Mouse (Mus musculus): Measurements from ENCODE around the gene Hist1h3g.
A peak's percentile ranks its signal among the peaks of the same experiment; 100 is the strongest.

The Hist1h3g gene

GRCm38 (mm10) chr13:23576906-23577639, 41.9 kb downstream of the Hist1h3g start:
- DNase-seq (ENCODE audit: low read depth, low spot score): no peak

- DNase-seq (ENCODE audit: low read depth, low spot score): no peak
Observed at GRCm38 (mm10) chr13:23577835-23578234, 42.6 kb downstream of the Hist1h3g start.

- DNase-seq (ENCODE audit: low read depth, low spot score): peak; percentile 93
Observed at GRCm38 (mm10) chr13:23581408-23582218, 46.4 kb downstream of the Hist1h3g start, which contains the start of gene Hist1h4d. Gene Hist1h4d (plus strand): TSS chr13:23581598.

- DNase-seq (ENCODE audit: low read depth, low spot score): no peak
Observed at GRCm38 (mm10) chr13:23582219-23583056, 47.2 kb downstream of the Hist1h3g start.

- DNase-seq (ENCODE audit: low read depth, low spot score): no peak
Observed at GRCm38 (mm10) chr13:23583387-23584068, 48.3 kb downstream of the Hist1h3g start.

GRCm38 (mm10) chr13:23584331-23584730, 49.1 kb downstream of the Hist1h3g start:
- no peak for DNase-seq (ENCODE audit: low read depth, low spot score)

- DNase-seq (ENCODE audit: low read depth, low spot score): peak; percentile 84
Observed at GRCm38 (mm10) chr13:23585029-23585441, 49.8 kb downstream of the Hist1h3g start.
